Mouse (Mus musculus): ENCODE measurements at regions not wholly inside any gene's neighbourhood (a gene's known extent, or its start where the extent isn't known, plus 50 kb on each side); places are given as distances from the start of the nearest gene placed in this dataset.
A peak's percentile ranks its signal among the peaks of the same experiment; 100 is the strongest.

- DNase-seq (ENCODE audit: low spot score): no peak
Observed at GRCm38 (mm10) chr12:27283964-27284363, 58.4 kb downstream of the Sox11 start.

DNA sequence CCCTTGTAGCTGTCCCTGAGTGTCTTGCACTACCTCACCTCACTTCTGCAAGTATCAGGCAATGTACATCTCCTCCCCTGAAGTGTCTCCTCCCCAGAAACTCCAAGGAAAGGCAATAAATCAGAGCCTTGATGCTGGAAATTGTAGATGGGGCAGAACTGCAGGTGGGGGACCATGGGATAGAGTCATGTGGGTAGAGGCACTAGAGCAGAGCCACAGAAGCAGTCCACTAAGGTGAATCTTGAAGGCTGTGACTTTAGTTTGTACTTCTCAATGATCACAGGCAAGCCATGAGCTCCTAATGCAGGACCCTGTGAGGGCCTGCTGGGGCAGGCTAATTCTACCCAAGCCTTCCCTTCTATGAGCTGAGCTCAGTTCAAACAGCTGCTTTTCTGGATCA, 80.4 kb downstream of the Sox11 start:
- no peak for DNase-seq (ENCODE audit: low spot score)

GRCm38 (mm10) chr12:27254125-27254524, 88.2 kb downstream of the Sox11 start:
- no peak for DNase-seq (ENCODE audit: low spot score)

- DNase-seq (ENCODE audit: low spot score): no peak
Observed at GRCm38 (mm10) chr12:27251521-27251920, 90.9 kb downstream of the Sox11 start.

DNA sequence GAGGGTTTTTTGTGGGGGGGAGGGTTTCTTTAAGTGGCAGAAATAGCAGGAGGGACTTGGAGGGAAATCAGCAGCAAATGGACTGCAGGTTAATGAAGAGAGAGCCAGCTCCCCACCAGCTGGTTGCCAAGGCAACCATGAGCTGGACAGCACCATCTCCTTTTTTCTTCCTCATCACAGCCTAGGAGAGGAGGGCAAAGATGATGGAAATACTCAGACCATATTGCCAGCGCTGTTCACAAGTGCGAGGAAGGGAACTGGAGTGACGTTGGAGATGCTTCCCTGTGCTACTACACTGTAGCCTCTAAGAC, 93.9 kb downstream of the Sox11 start:
- DNase-seq (ENCODE audit: low spot score): peak; percentile 39

DNA sequence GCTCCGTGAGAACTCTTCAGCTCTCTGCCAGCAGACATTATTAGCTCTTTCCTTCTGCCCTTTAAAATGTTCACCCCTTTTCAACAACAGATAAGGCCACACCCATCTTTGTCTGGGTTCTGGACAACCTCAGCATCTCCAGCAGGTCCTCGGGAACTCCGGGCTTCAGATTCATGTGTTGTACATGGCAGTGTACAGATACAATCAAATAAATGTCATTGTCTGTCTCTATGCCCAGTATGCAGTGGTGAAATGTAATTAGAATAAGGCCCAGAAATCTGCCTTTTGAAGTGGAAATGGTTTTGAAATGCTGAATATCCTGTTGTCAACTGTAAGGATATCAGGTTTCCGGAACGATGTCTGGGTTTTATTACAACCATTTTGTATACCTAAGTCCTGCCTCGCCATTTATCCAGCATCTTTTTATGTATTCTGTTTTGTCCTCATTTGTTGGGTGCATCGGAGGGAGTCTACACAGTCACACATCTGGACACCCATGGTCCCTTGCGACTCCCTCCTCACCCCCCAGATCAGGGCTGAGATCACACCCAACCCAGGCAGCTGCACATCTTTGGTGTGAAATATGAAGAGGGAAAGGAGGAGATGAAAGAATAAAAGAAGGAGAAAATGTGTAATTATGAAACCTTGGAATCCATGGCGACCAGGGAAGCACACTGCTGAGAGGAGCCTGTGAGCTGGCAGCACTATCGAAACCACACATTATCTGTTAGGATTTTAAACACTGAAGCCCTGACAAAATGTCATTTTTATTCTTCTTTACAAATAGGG, 94.4 kb downstream of the Sox11 start:
- no peak for DNase-seq (ENCODE audit: low spot score)

- DNase-seq (ENCODE audit: low spot score): no peak
Observed at GRCm38 (mm10) chr12:27235748-27236147, 106.6 kb downstream of the Sox11 start.

- no peak for DNase-seq (ENCODE audit: low spot score)
Observed at GRCm38 (mm10) chr12:27221541-27221940, 120.8 kb downstream of the Sox11 start.

DNA sequence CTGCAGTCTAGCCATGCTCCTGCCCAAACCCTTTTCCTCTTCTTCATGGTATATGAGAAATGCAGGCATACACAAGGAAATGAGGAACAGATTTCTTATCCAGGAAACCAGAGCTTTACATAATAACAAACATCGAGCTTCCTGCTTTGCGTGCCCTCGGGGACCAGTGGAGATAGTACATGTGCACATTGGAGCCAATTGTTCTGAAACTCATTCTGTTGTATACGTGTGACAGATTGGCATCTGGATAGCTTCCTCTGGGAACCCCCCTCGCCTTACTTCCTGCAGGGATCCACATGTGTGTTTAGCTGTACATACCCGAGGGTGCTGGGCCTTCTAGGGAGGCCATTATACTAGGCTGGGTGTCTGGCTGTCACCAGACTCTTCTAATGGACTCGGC, 141.2 kb downstream of the Sox11 start:
- DNase-seq (ENCODE audit: low spot score): no peak

DNA sequence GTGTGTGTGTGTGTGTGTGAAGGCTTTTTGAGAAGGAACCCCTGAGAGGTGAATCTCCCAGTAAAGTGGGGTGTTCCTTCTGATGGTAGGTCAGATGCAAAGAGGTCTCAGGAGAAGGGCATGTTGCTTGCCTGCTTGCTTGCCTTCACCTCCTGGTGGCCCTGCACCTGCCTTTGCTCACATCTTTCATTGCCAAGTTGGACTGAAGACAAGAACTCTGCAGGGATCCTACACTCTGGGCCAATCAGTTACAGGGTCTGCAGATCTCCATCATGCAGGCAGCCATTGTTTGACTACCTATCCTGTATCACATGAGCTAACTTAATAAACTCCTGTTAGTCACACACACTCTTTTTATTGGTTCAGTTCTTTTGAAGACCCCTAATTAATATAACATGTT, 148.4 kb downstream of the Sox11 start:
- DNase-seq (ENCODE audit: low spot score): no peak

- no peak for DNase-seq (ENCODE audit: low spot score)
Observed at GRCm38 (mm10) chr12:27191916-27192315, 150.5 kb downstream of the Sox11 start.

DNA sequence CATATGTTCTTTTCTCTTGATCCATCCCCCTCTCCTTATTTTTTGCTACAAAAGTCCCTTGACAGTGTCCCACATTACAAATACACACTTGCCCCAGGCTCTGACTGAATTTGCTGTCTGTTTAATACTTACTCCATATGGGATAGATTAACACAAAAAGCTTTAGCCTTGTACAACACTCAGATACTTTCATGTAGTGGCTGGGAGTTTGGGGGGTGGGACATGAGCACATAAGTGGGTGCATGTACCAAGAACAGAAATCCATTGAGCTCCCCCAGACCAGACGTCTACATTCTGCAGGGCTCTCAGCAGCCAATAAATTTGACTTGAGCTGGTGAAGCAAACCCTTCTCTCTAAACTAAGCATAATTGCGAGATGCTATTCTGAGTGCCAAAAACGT, 154.9 kb downstream of the Sox11 start:
- DNase-seq (ENCODE audit: low spot score): no peak

DNA sequence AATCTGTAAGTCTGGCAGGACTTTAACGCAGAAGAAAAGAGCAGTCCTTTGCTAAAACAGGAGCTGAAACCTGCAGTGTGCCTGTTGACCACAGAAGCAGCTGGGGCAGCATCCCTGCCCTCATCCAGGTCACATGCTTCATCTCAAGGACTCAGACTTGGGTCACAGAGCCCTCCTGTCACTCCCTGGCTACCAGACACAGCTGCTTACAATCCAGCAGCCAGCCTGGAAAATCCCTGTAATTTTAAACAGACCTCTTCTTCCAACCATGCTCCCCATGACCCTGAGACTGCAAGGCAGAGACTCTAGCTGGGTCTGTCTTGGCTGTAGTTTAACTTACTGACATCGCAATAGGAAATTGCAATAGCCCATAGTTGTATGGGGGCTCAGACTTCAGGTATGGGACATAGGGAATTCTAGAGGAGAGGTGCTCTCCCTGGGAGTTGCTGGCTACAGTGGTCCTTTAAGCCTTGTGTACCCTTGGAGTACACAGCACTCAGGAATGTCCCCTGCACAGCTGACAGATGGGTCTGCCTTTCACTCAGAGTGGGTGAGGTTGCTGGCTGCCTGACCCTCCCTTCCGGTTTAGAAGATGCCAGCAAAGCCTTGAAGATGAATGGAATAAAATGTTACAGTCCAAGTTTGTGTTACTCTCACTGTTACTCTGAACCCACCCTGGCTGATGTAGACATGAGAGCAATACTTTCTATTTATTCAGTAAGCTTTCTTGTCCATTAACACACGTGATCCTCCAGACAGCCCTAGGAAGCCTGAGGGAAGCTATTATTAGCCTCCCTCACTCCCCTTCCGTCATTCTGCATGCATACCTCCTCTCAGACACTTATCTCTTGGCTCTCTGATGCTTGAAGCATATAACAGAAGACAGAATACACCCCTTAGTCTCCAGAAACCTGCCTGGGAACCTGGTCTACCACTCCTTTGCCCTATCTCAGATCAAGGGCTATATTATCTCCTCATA, 159.7 kb downstream of the Sox11 start:
- DNase-seq (ENCODE audit: low spot score): peak; percentile 37

DNA sequence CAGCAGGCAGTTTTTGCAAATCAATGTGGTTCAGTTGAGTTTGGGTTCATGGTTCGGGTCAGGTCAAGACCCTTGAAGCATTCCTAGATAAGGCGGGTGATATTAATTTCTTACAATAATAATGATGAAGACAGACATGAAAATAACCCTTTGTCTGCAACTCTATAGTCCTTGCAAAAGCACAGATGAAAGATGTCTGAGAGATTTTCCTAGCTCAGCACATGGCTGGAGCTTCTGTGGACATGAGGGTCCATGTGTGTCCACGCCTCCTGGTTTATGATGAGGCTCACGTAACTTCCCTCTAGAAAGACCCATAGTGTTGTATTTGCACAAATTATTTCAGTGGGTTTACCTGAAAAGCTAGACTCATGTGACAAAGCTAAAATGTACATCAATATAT, 168.8 kb downstream of the Sox11 start:
- DNase-seq (ENCODE audit: low spot score): no peak

DNA sequence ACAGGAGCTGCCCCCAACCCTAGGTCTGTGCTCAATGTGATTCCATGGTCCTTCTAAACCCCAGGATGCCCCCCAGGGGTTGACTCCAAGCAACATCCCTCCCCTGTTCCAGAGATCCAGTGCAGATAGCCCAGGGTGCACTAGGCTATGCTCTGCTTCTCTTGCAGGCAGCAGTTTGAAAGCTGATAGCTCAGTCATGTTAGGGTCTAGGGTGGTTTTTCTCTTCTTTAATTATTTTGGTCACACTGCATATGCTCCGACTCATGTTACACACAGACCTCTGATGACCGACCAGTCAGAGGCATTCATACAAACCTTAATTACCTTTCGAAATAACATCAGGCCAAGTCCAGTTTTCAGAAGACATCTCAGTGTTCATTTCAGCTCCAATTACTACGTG, 169.2 kb downstream of the Sox11 start:
- no peak for DNase-seq (ENCODE audit: low spot score)

DNA sequence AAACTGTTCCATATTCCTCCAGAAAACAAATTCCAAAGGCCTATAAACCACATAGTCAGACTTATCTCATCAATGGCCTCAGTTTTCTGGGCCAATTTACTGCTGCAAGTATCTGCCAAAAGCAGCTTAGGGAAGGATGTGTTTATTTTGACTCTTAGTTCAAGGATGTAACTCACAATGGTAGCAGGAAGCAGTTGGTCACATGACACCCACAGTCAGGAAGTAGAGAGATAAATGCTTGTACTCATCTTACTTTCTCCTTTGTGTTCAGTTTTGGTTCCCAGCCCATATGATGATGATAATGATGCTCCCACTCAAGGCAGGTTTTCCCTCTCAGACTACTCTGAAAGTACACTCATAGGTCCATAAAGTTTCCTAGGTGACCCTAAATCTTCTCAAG, 170.8 kb downstream of the Sox11 start:
- DNase-seq (ENCODE audit: low spot score): no peak

DNA sequence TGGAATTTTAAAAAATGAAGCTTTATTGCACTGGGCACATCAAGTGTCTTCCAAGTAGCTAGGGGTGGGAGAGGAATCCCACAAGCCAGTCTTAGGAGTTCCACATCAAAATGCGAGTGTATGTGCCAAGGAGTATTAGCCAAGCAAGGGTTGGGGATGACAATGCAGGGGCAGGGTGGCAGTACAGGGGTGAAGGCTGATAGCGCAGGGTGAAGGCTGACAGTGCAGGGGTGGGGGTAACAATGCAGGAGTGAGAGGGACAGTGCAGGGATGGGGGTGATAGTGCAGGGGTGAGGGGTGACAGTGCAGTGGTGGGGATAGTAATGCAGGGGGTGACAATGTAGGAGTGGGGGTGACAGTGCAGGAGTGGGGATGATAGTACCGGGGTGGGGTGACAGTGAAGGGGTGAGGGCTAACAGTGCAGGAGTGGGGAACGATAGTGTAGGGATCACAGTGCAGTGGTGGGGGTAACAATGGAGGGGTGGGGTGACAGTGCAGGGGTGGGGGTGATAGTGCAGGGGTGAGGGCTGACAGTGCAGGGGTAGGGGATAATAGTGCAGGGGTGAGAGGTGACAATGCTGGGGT, 177.4 kb downstream of the Sox11 start:
- DNase-seq (ENCODE audit: low spot score): no peak

DNA sequence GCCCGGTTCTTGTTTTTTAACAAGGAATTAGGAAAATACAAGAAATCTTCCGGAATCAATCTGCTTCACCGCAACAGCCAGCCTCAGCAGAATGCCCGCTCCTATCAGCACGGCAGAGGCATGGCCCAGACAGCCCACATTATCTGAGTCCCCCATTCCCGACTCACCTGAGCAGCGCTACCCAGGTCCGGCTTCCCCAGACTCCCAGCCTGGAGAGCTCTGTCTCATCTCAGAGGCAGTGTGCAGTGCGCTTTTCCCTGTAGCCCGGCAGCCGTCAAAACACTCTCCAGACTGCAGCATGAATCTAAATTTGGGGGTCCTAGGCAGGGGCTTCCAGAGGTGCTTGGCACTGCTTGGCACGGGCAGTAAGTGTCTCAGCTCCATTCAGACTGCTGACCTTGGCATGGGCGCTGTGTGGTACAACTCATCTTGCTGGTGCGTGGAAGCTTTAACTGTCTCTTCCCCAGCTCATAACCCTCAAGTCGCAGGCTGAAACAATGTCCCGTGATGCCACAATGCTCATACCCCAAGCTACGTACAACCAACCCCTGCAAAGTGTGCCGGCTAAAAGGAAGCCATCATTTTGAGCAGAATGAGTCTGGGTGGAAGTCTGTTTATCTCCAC, 182.2 kb downstream of the Sox11 start:
- DNase-seq (ENCODE audit: low spot score): no peak

DNA sequence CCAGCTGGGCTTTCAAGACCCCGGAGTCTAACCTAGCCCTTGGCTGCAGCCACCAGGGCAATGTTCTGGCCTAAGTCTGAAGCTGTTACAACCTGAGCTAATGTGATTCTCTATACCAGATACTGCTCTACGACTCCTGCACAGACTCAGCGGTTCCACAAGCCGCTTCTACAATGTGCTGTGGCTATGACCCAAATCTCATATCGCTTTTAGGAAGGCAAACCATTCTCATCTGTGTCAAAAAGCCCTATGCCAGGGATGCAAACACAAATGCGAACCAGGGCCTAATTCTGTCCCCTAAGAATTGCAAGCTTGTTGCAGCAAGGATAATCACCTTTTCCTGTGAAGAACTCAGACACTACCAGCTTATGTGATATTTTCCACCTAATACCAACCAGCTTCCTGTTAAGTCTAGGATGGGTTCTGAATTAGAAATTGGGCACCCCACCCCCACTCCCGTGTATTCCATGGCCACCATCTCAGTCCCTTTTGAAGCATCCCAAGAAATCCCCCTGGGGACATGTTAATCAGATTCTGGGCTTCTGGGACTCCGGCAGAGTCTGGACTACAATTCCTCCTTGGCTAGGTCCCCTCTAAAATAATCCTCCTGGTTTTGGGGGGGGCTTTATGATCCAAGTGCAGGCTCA, 182.8 kb downstream of the Sox11 start:
- DNase-seq (ENCODE audit: low spot score): no peak

GRCm38 (mm10) chr12:27150871-27151853, 191.2 kb downstream of the Sox11 start:
- DNase-seq (ENCODE audit: low spot score): peak; percentile 81

- no peak for DNase-seq (ENCODE audit: low spot score)
Observed at GRCm38 (mm10) chr12:27143310-27143709, 199.1 kb downstream of the Sox11 start.
